Mouse (Mus musculus) retina, adult 2 months (tissue): ENCODE measurements around the gene Olfr222.

Experiments used
- DNase-seq: peaks from one replicate; pipeline ENCODE4 v3.0.0-alpha.2; 2012; ENCODE audit warnings: low read depth, low spot score

Olfr222 gene

GRCm38 (mm10) chr11:59541324-59541723, 34.7 kb downstream of the Olfr222 start, which contains the start of gene Nlrp3:
Gene Nlrp3 (plus strand): TSS chr11:59541568.
- no peak for DNase-seq

- no peak for DNase-seq
Observed at GRCm38 (mm10) chr11:59540123-59540522, 35.9 kb downstream of the Olfr222 start.

GRCm38 (mm10) chr11:59538387-59538786, 37.6 kb downstream of the Olfr222 start:
- DNase-seq: no peak

GRCm38 (mm10) chr11:59537218-59538130, 38.6 kb downstream of the Olfr222 start:
- peak; percentile 8 for DNase-seq

- DNase-seq: no peak
Observed at GRCm38 (mm10) chr11:59531562-59531961, 44.5 kb downstream of the Olfr222 start.

GRCm38 (mm10) chr11:59530870-59531535, 45.0 kb downstream of the Olfr222 start:
- peak; percentile 20 for DNase-seq

- DNase-seq: no peak
Observed at GRCm38 (mm10) chr11:59530221-59530620, 45.8 kb downstream of the Olfr222 start.

- peak; percentile 22 for DNase-seq
Observed at GRCm38 (mm10) chr11:59526472-59527080, 49.5 kb downstream of the Olfr222 start, which contains the start of gene Zkscan17. Gene Zkscan17 (minus strand): TSS chr11:59526751.

- peak; percentile 46 for DNase-seq
Observed at GRCm38 (mm10) chr11:59525237-59525636, 50.8 kb downstream of the Olfr222 start.

GRCm38 (mm10) chr11:59524150-59524549, 51.9 kb downstream of the Olfr222 start:
- DNase-seq: no peak
